Mouse (Mus musculus) spleen, postnatal 36 days (tissue): ENCODE measurements around the gene Gls2.

Source experiments
- DNase-seq, 2 experiments: peaks; one replicate each; pipeline ENCODE4 v3.0.0; 2022; ENCODE audit warnings: low spot score in 2 of 2, mixed read lengths in 1 of 2

Gls2 gene

DNA sequence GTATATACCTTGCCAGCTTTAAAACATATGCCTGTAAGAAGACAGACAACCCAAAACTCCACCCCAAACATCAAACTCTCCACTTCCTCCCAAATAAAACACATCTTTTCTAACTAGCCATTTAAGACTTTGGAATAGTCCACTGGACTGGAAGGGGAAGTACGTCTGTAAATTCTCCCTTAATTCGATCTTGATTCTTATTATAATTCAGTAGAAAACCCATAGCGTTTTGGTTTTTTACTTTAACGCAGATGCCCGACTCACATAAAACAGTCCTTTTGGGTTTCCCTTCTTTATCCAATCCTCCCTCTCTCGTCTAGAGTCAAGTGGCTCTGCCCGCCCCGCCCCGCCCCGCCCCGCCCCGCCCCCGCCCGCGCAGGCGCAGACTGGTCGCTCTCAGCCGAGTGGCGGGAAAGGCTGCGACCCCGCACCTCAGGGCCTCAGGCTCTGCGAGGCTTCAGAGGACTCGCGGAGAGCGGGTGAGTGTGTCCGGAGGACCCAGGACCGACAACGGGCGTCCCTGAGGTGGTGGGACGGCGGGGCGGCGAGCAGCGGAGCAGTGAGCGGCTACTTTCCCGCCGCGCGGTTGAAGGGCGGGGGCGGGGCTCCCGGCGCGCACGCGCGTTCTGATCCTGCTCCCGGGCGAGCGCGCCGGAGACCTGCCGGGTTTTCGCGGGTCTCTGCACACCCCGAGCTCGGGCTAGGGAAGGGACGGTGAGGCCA, 37.6 kb downstream of the Gls2 start, which contains the start of gene Timeless:
TSS of gene Timeless (plus strand) at position 369 of the 723 bp plus-strand sequence.
- DNase-seq: peak; percentile 81 to 85

DNA sequence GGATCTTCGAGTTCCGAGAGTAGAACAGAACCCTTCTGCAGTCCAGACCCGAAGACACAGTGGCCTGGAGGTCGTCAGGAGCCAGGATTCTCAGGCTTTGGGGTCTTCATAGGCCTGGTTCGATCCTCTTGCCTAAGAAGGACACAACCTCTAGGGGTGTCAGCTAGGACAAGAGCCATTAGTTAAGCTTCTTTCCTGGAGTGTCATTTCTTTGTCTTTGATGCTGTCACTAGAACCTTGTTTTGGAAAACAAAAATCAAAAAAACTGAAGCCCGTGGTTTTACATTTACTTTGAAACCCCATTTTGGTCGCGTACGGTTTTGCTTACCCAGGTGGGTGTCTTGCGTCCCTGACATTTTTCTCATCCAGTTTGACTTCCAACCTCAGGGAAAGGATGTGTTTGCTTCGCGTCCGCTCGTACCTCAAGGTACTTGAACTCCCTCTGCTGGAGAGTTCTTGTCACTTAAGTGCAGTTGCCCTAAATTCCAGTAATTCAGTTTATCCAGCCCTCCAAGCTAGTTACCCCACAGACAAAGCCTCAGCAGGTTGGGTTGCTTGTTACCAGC, 38.2 kb downstream of the Gls2 start:
- peak; percentile 58 to 76 for DNase-seq

DNA sequence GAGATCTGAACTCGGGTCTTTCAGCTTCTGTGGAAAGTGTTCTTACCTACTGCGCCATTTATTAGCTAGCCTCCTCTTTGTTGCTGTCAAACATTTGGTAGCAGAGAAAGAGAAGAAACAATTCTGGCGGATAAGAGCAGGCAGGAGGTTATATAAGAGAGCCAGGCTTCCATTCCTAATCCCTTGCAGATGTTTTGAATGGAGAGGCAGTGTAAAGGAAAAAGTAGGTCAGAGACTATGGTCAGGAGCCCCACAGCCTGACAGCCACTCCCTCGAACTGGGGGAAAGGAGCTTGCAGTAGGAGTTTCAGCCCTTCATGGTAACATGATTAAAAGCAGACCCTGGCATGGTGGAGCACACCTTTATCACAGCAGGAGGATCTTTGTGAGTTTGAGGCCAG, 42.1 kb downstream of the Gls2 start:
- DNase-seq: no peak

DNA sequence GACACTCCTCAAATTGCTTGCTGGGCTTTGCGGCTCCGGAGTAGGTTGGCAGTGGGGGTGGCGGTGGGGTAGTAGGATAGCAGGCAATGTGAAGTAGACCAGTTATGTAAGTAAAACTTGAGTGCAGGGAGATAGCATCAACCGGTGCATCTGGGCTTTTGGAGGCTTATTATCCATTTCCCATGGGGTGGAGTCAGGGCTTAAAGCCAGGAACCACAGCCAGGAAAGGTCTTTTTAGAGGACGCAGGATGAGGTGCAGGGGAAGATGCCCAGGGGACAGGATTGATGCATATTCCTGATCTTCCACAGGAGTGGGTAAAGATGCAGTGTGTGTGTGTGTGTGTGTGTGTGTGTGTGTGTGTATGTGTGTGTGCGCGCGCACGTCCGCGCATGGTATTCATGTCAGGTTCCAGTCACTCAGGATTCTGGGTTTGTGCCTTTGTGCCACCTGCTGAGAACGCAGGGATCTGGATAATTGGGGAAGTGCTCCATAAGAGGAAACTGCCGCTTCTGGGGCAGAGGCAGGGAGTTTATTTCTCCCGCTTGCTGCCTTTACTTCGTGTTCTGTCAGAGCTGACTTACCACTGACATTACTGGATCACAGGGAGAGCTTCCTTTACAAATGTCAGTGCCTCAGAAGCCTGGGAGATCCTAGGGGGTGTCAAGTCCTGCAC, 43.7 kb downstream of the Gls2 start:
- DNase-seq: no peak

DNA sequence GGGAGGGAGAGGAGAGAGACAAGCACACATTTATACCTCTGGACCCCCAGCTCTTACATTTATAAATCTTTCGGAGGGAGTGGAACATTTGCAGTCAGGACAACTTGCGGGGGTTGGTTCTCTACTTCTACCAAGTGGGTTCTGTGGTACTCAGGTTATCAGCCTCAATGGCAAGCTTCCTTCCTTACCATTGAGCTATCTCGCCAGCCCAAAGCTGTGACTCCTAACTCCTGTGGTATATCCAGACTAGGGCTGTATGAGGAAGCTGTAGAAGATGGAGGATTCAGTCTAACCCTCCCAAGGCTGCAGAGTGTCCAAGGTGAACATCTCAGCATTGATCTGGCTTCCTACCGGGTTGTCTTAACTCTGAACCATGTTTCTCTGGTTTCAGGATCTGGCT, 44.9 kb downstream of the Gls2 start:
- no peak for DNase-seq

DNA sequence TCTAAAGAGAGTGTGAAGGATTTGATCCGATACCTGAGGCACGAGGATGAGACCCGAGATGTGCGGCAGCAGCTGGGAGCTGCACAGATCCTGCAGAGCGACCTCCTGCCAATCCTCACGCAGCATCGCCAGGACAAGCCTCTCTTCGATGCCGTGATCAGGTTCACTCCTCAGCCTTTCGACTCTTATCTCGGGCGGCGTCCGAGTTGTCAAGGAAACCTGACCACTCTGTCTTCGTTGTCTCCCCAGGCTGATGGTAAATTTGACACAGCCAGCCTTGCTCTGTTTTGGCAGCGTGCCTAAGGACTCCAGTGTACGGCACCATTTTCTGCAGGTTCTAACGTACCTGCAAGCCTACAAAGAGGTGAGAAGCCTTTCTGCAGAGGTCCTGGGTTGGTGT, 45.9 kb downstream of the Gls2 start:
- no peak for DNase-seq

DNA sequence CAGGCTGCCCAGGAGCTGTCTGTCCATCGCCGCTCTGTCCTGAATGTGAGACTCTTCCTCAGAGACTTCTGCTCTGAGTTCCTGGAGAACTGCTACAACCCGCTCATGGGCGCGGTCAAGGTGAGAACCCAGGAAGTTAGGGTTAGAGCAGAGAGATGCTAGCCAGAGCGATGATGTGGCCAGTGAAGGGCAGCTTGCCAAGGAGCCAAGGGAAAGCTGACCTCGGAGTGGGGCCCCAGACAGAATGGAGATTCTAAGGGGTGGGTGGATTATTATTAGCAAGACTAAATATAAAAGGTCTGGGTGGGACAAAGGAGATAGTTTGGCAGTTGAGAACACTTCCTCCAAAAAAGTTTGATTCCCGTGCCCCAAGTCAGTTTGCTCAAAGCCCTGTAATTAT, 49.0 kb downstream of the Gls2 start:
- DNase-seq: no peak

DNA sequence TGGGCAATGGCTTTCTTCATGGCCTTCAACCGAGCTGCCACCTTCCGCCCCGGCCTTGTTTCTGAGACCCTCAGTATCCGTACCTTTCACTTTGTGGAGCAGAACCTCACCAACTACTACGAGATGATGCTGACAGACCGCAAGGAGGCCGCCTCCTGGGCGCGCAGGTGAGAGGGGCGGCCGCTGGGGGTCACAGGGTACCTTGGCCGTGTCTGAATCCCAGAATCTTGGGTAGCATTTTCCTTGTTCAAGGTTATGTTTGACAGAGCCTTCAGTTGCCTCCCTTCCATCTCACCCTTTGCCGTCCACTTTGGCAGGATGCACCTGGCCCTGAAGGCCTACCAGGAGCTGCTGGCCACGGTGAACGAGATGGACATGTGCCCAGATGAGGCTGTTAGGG, 49.9 kb downstream of the Gls2 start:
- no peak for DNase-seq

DNA sequence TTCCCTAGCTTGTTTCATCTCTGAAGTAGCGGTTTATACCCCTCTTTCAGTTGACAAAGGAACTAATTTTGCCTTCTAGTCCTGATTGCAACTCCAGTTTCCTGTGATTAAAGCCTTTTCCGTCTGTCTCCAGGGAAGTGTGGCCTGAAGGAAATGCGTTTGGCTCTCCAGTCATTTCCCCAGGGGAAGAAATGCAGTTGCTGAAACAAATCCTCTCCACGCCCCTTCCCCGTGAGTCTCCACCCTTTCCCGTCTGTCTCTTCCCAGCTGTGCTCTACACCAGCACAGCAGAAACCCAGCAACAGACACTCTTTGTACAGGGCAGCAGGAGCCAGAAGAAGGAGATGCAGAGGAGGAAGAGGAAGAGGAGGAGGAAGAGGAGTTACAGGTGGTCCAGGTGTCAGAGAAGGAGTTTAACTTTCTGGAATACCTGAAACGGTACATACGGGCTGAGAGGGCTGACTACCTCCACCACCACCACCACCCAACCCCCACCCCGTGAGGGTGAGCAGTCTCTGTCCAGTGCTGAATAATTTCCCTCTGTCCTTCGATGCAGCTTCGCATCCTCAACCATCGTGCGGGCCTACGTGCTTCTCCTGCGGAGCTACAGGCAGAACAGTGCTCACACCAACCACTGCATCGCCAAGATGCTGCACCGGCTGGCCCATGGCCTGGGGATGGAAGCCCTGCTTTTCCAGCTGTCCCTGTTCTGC, 52.9 kb downstream of the Gls2 start:
- no peak for DNase-seq

DNA sequence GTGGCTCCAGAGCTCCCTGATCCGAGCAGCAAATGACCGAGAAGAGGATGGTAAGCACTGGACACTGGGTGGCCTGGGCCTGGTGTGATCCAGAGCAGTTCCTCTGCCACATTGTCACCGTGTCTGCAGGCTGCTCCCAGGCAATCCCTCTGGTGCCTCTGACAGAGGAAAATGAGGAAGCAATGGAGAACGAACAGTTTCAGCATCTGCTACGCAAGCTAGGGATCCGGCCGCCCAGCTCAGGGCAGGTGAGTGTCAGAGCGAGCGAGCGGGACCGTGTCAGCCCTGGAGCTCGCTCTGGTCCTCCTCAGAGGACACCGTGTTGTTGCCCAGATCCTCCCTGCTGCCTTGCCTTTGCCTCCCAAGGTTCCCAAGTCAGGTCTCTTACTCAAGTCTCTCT, 56.3 kb downstream of the Gls2 start:
- no peak for DNase-seq

DNA sequence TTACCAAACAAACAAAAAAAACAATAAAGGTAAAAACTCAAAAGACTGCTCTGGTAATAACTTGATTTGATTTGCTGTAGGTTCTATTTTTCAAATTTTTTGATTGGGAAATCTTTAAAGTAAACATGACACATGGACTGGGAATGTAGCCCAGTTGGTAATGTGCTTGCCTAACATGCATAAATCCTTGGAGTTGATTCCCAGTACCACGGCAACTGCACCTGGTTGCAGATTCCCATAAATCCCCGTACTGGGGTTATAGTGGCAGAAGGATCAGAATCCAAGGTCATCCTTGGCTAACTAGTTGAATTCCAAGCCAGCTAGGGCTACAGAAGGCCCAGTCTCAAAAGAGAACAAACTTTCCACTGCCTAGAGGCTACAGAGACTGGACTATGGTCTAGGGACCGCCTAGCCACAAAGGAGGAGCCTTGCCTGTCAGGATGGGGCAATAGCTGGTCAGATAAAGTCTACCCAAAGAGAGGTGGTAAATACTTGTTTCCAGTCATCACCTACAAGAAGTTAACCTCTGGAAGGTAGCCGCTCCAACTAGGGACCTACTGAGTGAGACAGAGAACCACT, 59.5 kb downstream of the Gls2 start, which contains the start of gene Apon:
TSS of gene Apon (plus strand) at position 420 of the 579 bp plus-strand sequence.
- DNase-seq: no peak

DNA sequence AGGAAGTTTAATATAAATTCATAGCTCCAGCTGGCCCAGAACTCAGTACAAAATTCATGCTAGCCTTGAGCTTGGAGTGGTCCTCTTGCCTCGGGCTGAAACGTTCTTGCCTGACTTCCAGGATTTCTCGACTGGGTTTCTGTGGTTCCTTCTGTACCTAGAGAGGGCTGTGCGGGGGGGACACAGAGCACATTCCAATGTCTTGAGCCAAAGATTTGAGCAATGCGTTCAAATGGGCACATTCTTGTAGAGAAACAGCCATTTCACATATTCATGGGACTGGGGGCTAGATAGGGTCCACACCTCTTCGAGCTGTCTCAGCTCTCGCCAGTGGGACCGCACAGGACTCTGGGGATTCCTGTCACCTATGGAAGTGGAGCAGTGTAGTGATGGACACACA, 61.7 kb downstream of the Gls2 start:
- no peak for DNase-seq

DNA sequence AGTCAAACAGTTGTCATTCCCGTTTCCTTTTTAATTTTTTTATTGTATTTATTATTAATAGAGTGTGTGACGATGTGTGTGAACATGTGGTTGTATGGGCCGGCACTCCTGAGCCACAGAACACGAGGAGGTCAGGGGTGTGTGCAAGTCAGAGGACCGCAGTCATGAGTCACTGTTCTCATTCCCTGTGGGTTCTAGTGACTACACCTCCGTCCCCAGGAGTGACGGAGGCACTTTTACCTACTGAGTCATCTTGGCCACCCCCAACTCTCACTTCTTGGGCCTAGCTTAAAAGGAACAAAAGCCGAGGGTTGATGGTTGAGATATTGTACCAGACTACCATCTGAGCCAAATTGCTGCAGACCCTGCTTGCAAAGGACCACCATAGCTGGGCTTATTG, 62.1 kb downstream of the Gls2 start:
- no peak for DNase-seq

DNA sequence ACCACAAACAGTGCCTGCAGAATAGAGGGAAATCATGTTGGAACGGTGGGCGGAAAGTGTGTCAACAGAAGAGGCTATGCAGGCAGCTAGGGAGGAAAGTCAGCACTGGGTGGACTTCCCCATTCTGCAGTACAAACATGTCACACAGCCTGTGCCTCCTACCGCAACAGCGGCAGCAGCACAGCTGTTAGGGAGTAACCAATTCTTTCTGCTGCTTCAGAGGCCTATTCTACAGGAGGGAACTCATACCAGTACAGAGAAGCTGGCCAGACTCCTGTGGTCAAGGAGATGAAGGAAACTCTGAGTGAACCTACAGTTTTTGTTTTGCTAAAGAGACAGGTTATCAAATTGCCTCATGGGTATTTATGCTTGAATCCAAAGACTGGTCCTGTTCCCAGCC, 64.7 kb downstream of the Gls2 start:
- peak; percentile 69 to 71 for DNase-seq
